ENCODE assay signal across 8 mouse cellular contexts in the genomic region with DNA sequence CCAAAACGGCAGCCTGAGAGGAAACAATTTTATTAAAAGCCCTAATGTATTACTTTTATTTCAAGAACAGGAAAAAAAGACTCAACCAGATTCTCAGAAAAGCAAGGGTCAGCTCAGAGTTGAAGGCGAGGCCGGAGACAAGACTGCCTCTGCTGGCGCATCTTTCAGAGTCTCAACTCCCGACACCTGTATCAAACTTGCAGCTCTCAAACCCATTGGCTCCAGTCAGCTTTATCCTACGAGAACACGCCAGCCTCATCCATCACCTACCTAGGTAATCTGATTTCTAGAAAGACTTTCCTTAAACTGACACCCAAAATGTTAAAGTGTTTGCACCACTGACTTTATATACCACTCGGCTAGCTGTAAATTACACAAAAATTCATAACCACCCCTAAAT. TPM values are rescaled to one million over a fixed set of nuclear protein-coding genes. Genes with fewer than 3 reads are reported as not detected.
DNase-seq lines count a peak whose midpoint lies in the region; ATAC-seq and TF ChIP-seq lines count a peak whose summit lies in the region.
"Had no signal": no experiment of that assay in that cellular context is flagged by ENCODE, and none has a peak within 500 bp of the region (broad histone marks: within the 10 kb centered on the region; RNA-seq: fewer than 3 reads in every experiment).

No protein-coding gene starts in this region.

- TF ChIP-seq CTCF in bone marrow macrophage, adult 2 months (IDR thresholded peaks at IDR 0.05; ENCODE audit: low read depth, low read length) = no peak

- H3K9ac ChIP-seq in kidney, embryonic 14.5 days (ENCODE audit: low read depth, low read length) = peak overlapping the region; percentile 84
- peak overlapping the region; percentile 83 for H3K9ac ChIP-seq in midbrain, embryonic 11.5 days (ENCODE audit: low read length)
- H3K9ac ChIP-seq in stomach, embryonic 15.5 days = no peak overlapping the region; the same call in 1 of the 2 replicates

- H3K36me3 ChIP-seq in megakaryocyte, embryonic 14.5 days (replicated peaks; ENCODE audit: low read length) = peaks cover under 1% of the 10 kb centered on the region
- no peaks in the 10 kb centered on the region for H3K36me3 ChIP-seq in kidney, embryonic 14.5 days (ENCODE audit: control insufficient read depth, insufficient read depth, low read length)
- H3K36me3 ChIP-seq in midbrain, embryonic 11.5 days (ENCODE audit: control insufficient read depth, insufficient read depth, low read length) = no peaks in the 10 kb centered on the region
- no peaks in the 10 kb centered on the region for H3K36me3 ChIP-seq in stomach, embryonic 15.5 days

- H3K27me3 ChIP-seq in megakaryocyte, embryonic 14.5 days (replicated peaks) = no peaks in the 10 kb centered on the region
- H3K27me3 ChIP-seq in kidney, embryonic 14.5 days (ENCODE audit: control insufficient read depth, insufficient read depth, low read length) = no peaks in the 10 kb centered on the region
- H3K27me3 ChIP-seq in midbrain, embryonic 11.5 days (ENCODE audit: control insufficient read depth, insufficient read depth, low read length) = no peaks in the 10 kb centered on the region
- no peaks in the 10 kb centered on the region for H3K27me3 ChIP-seq in stomach, embryonic 15.5 days (replicated peaks)

- WGBS in kidney, embryonic 14.5 days = 6% methylated on average over 8 of the region's 8 CpGs
- 8% methylated on average over 8 of the region's 8 CpGs for WGBS in midbrain, embryonic 11.5 days
- whole genome bisulfite sequencing in stomach, embryonic 15.5 days = 10% methylated on average over 8 of the region's 8 CpGs

- H3K27ac ChIP-seq in bone marrow macrophage, adult 2 months (ENCODE audit: insufficient read depth, low read depth, low read length) = peak overlapping the region; percentile 55
- peak overlapping the region; percentile 96; the same call in 1 of the 2 replicates for H3K27ac ChIP-seq in kidney, embryonic 14.5 days (ENCODE audit: low read depth, low read length)
- no peak overlapping the region for H3K27ac ChIP-seq in midbrain, embryonic 11.5 days (ENCODE audit: low read depth, low read length)
- H3K27ac ChIP-seq in stomach, embryonic 15.5 days = peak overlapping the region; percentile 96; the same call in 1 of the 2 replicates

- no peak for ATAC-seq in megakaryocyte, adult 5-6 weeks (ENCODE audit: poor library complexity, severe bottlenecking)
- peak; percentile 75 for ATAC-seq in erythroblast, adult 5-6 weeks (replicated peaks; ENCODE audit: low FRiP score, poor library complexity, severe bottlenecking)
- ATAC-seq in kidney, embryonic 14.5 days (ENCODE audit: low FRiP score, low TSS enrichment) = no peak
- ATAC-seq in midbrain, embryonic 11.5 days (ENCODE audit: low FRiP score) = no peak
- ATAC-seq in stomach, embryonic 15.5 days (ENCODE audit: insufficient read depth, low FRiP score, low read depth) = no peak

- DNase-seq in midbrain, embryonic 11.5 days (ENCODE audit: low spot score, missing footprints) = no peak

- H3K4me3 ChIP-seq in megakaryocyte, embryonic 14.5 days (replicated peaks) = peak overlapping the region; percentile 96
- H3K4me3 ChIP-seq in bone marrow macrophage, adult 2 months (ENCODE audit: insufficient read depth, low read length) = peak overlapping the region; percentile 86
- peak overlapping the region; percentile 82 for H3K4me3 ChIP-seq in kidney, embryonic 14.5 days (ENCODE audit: low read length)
- H3K4me3 ChIP-seq in midbrain, embryonic 11.5 days (ENCODE audit: low read depth, low read length) = peak overlapping the region; percentile 67
- H3K4me3 ChIP-seq in stomach, embryonic 15.5 days (replicated peaks) = peak overlapping the region; percentile 72

- TF ChIP-seq POLR2A in bone marrow macrophage, adult 2 months (IDR thresholded peaks at IDR 0.05; ENCODE audit: borderline replicate concordance, low read depth, low read length) = no peak

- 0 out of 2 replicates have a peak, but pooled peaks cover under 1% of the 10 kb centered on the region for H3K9me3 ChIP-seq in megakaryocyte, embryonic 14.5 days
- no peaks in the 10 kb centered on the region for H3K9me3 ChIP-seq in kidney, embryonic 14.5 days (ENCODE audit: control insufficient read depth, low read length)
- no peaks in the 10 kb centered on the region for H3K9me3 ChIP-seq in midbrain, embryonic 11.5 days (ENCODE audit: control insufficient read depth, low read length)
- no peaks in the 10 kb centered on the region for H3K9me3 ChIP-seq in stomach, embryonic 15.5 days

- peak overlapping the region; percentile 50 for H3K4me2 ChIP-seq in kidney, embryonic 14.5 days (replicated peaks; ENCODE audit: low read depth, low read length)
- peak overlapping the region; percentile 68 for H3K4me2 ChIP-seq in midbrain, embryonic 11.5 days
- H3K4me2 ChIP-seq in stomach, embryonic 15.5 days = peak overlapping the region; percentile 69

- peaks cover 21% of the 10 kb centered on the region for H3K4me1 ChIP-seq in megakaryocyte, embryonic 14.5 days
- H3K4me1 ChIP-seq in bone marrow macrophage, adult 2 months (ENCODE audit: control insufficient read depth, insufficient read depth, low read length) = peaks cover 22% of the 10 kb centered on the region
- H3K4me1 ChIP-seq in kidney, embryonic 14.5 days (ENCODE audit: control insufficient read depth, insufficient read depth, low read length) = no peaks in the 10 kb centered on the region
- no peaks in the 10 kb centered on the region for H3K4me1 ChIP-seq in midbrain, embryonic 11.5 days (ENCODE audit: control insufficient read depth, insufficient read depth, low read length)
- no peaks in the 10 kb centered on the region for H3K4me1 ChIP-seq in stomach, embryonic 15.5 days

RNA-seq across cellular contexts. Expression of gene Ncoa7, which starts 1.1 kb away (rescaled TPM):
- 2.1 and 8.1 TPM in 2 replicates for polyA plus RNA-seq in megakaryocyte, embryonic 14.5 days (2012; ENCODE audit: insufficient read depth, low replicate concordance)
- total RNA-seq in megakaryocyte, adult 5-6 weeks (2015) = 31.3 and 36.2 TPM in 2 replicates
- total RNA-seq in megakaryocyte, adult 5-6 weeks (2017) = 19.7 and 21.9 TPM in 2 replicates
- polyA plus RNA-seq in bone marrow macrophage, adult 2 months (2012; ENCODE audit: insufficient read depth, insufficient read length, missing spikeins) = 24.9 and 30.0 TPM in 2 replicates
- 129 and 168 TPM in 2 replicates for total RNA-seq in erythroblast, adult 5-6 weeks (2015; ENCODE audit: low replicate concordance)
- 257 and 280 TPM in 2 replicates for total RNA-seq in erythroblast, adult 5-6 weeks (2017; ENCODE audit: low replicate concordance)
- polyA plus RNA-seq in kidney, embryonic 14.5 days (2014; fragmentation: Nextera tagmentation; extraction: Ambion mirVana) = 16.8 and 19.1 TPM in 2 replicates
- 6.4 and 7.3 TPM in 2 replicates for polyA plus RNA-seq in midbrain, embryonic 11.5 days (2014; fragmentation: Nextera tagmentation; extraction: Ambion mirVana)
- 10.5 and 11.6 TPM in 2 replicates for polyA plus RNA-seq in stomach, embryonic 15.5 days (2015; fragmentation: Nextera tagmentation; extraction: Ambion mirVana)

RNA-seq across cellular contexts. Expression of gene Hey2, which starts 40.6 kb away (rescaled TPM):
- not detected in 2 replicates for polyA plus RNA-seq in megakaryocyte, embryonic 14.5 days (2012; ENCODE audit: insufficient read depth, low replicate concordance)
- total RNA-seq in megakaryocyte, adult 5-6 weeks (2015) = not detected in 2 replicates
- total RNA-seq in megakaryocyte, adult 5-6 weeks (2017) = not detected in 2 replicates
- not detected in 2 replicates for polyA plus RNA-seq in bone marrow macrophage, adult 2 months (2012; ENCODE audit: insufficient read depth, insufficient read length, missing spikeins)
- total RNA-seq in erythroblast, adult 5-6 weeks (2015; ENCODE audit: low replicate concordance) = not detected in 2 replicates
- not detected in 2 replicates for total RNA-seq in erythroblast, adult 5-6 weeks (2017; ENCODE audit: low replicate concordance)
- 4.3 and 7.0 TPM in 2 replicates for polyA plus RNA-seq in kidney, embryonic 14.5 days (2014; fragmentation: Nextera tagmentation; extraction: Ambion mirVana)
- polyA plus RNA-seq in midbrain, embryonic 11.5 days (2014; fragmentation: Nextera tagmentation; extraction: Ambion mirVana) = 2.8 and 4.0 TPM in 2 replicates
- 5.9 TPM in 2 replicates for polyA plus RNA-seq in stomach, embryonic 15.5 days (2015; fragmentation: Nextera tagmentation; extraction: Ambion mirVana)
- total RNA-seq: hematopoietic stem cell, adult 5-6 weeks had no signal
